Mouse (Mus musculus) embryonic fibroblast, embryonic 13.5 days (primary cell): ENCODE measurements around the gene Rab4a. TPM values are rescaled to one million over a fixed set of nuclear protein-coding genes. Genes with fewer than 3 reads are reported as not detected.

Source experiments
- H3K27ac ChIP-seq: 2 replicates; pipeline ENCODE4 v1.5.1; 2012; ENCODE audit warnings: low read length, control low read depth, inconsistent platforms; ENCODE audit not compliant: insufficient read depth
- H3K4me1 ChIP-seq: 2 replicates; pipeline ENCODE4 v1.6.1; 2011; ENCODE audit warnings: low read length; ENCODE audit not compliant: control insufficient read depth, insufficient read depth
- H3K4me3 ChIP-seq: 2 replicates; pipeline ENCODE4 v1.5.1; 2011; ENCODE audit warnings: mild to moderate bottlenecking, control low read depth, low read length; ENCODE audit not compliant: insufficient read depth
- CTCF ChIP-seq: IDR thresholded peaks from 2 replicates; pipeline ENCODE4 v1.5.1; 2011; ENCODE audit warnings: mild to moderate bottlenecking, control low read depth, low read length, moderate library complexity, borderline replicate concordance; ENCODE audit not compliant: insufficient read depth
- POLR2A ChIP-seq: IDR thresholded peaks from 2 replicates; pipeline ENCODE4 v1.6.1; 2011; ENCODE audit warnings: low read depth, mild to moderate bottlenecking, control low read depth, low read length, moderate library complexity
- polyA plus RNA-seq: library from polyadenylated mRNA; stranded (reverse); fragments of >200 nt; gene quantifications from 2 replicates; pipeline ENCODE4 v1.2.4, GENCODE M21; 2011; ENCODE audit warnings: low read depth; ENCODE audit not compliant: missing spikeins, insufficient read length

Gene Rab4a
- polyA plus RNA-seq, 1 experiment, result 22.0 TPM

GRCm38 (mm10) chr8:123767874-123768273, 37.9 kb upstream of the Rab4a start:
- Histone ChIP-seq H3K27ac (no peak overlapping the region), H3K4me3 (no peak overlapping the region), H3K4me1 (peaks cover 17% of the 10 kb centered on the region)
- TF ChIP-seq POLR2A, result no peak
- TF ChIP-seq CTCF, result no peak

GRCm38 (mm10) chr8:123768492-123769356, 37.1 kb upstream of the Rab4a start:
- TF ChIP-seq CTCF (peak; percentile 82; the same call in 1 of the 2 replicates), POLR2A (no peak)
- peaks cover 11% of the 10 kb centered on the region; the same call in 1 of the 2 replicates for H3K4me1 ChIP-seq
- H3K4me3 ChIP-seq, result no peak overlapping the region
- H3K27ac ChIP-seq, result no peak overlapping the region

GRCm38 (mm10) chr8:123773468-123773867, 32.3 kb upstream of the Rab4a start:
- H3K27ac ChIP-seq, result no peak overlapping the region
- H3K4me1 ChIP-seq, result no peaks in the 10 kb centered on the region
- no peak overlapping the region for H3K4me3 ChIP-seq
- TF ChIP-seq CTCF, result no peak

GRCm38 (mm10) chr8:123774491-123774890, 31.3 kb upstream of the Rab4a start:
- TF ChIP-seq POLR2A (no peak), CTCF (no peak)
- H3K4me3 ChIP-seq, result no peak overlapping the region
- no peak overlapping the region for H3K27ac ChIP-seq
- no peaks in the 10 kb centered on the region for H3K4me1 ChIP-seq

GRCm38 (mm10) chr8:123777319-123777718, 28.5 kb upstream of the Rab4a start:
- no peaks in the 10 kb centered on the region for H3K4me1 ChIP-seq
- no peak overlapping the region for H3K4me3 ChIP-seq
- H3K27ac ChIP-seq, result no peak overlapping the region
- TF ChIP-seq POLR2A, result no peak
- no peak for TF ChIP-seq CTCF

GRCm38 (mm10) chr8:123780471-123780870, 25.3 kb upstream of the Rab4a start:
- no peak overlapping the region for H3K4me3 ChIP-seq
- H3K27ac ChIP-seq, result no peak overlapping the region
- no peak for TF ChIP-seq POLR2A
- no peak for TF ChIP-seq CTCF
- no peaks in the 10 kb centered on the region for H3K4me1 ChIP-seq

GRCm38 (mm10) chr8:123781256-123781655, 24.5 kb upstream of the Rab4a start:
- no peak overlapping the region for H3K27ac ChIP-seq
- no peak overlapping the region for H3K4me3 ChIP-seq
- TF ChIP-seq CTCF (no peak), POLR2A (no peak)
- H3K4me1 ChIP-seq, result no peaks in the 10 kb centered on the region

- no peak overlapping the region for H3K27ac ChIP-seq
- H3K4me3 ChIP-seq, result no peak overlapping the region
- no peaks in the 10 kb centered on the region for H3K4me1 ChIP-seq
- no peak for TF ChIP-seq POLR2A
- TF ChIP-seq CTCF, result peak; percentile 93
These were observed 22.1 kb upstream of the Rab4a start for GRCm38 (mm10) chr8:123783525-123784249.

- Histone ChIP-seq H3K27ac (no peak overlapping the region), H3K4me1 (no peaks in the 10 kb centered on the region), H3K4me3 (no peak overlapping the region)
- no peak for TF ChIP-seq POLR2A
- no peak for TF ChIP-seq CTCF
These were observed 19.6 kb upstream of the Rab4a start for GRCm38 (mm10) chr8:123786166-123786565.

GRCm38 (mm10) chr8:123786644-123787043, 19.1 kb upstream of the Rab4a start:
- no peak overlapping the region for H3K27ac ChIP-seq
- no peak overlapping the region for H3K4me3 ChIP-seq
- no peak for TF ChIP-seq POLR2A
- H3K4me1 ChIP-seq, result no peaks in the 10 kb centered on the region
